Mouse (Mus musculus) urinary bladder, postnatal 14 days (tissue): ENCODE results near the gene Ap2a2.
"Not testable (repeated sequence)": the region's sequence is repeated elsewhere in the genome, so short reads cannot be mapped to it uniquely, and the experiment has no call there.

Experiments
- DNase-seq: peaks from one replicate; pipeline ENCODE4 v3.0.0; 2021; ENCODE audit warnings: low spot score

Ap2a2 gene

DNA sequence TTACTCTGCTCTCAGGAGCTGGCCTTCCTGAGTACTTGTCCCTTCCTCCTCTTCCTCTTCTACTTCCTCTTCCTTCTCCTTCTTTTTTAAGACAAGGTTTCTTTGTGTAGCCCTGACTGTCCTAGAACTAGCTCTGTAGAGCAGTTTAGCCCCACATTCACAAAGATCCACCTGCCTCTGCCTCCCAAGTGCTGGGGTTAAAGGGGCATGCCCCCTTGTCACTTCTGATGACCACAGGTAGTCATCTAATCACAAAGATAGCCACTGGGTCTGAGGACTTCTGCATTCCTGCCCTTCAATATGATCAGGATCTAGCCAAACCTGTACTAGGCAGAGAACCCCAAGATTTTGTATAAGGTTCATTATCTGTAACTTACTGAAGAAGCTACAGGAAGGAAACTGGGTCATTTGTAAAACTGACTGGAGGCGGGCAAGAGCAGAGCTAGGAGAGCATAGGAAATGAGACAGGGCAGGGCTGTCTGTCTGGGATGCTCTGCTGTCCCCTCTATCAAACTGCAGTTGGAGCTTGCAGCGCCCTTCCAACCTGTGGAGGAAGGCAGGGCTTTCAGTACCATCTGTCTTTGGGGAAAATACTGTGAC is 2.1 kb upstream of the Ap2a2 start:
- DNase-seq: no peak

GRCm38 (mm10) chr7:141560471-141560870 is 1.5 kb upstream of the Ap2a2 start:
- no peak for DNase-seq

- no peak for DNase-seq
Measured at GRCm38 (mm10) chr7:141562421-141562851, 463 bp downstream of the Ap2a2 start.

DNA sequence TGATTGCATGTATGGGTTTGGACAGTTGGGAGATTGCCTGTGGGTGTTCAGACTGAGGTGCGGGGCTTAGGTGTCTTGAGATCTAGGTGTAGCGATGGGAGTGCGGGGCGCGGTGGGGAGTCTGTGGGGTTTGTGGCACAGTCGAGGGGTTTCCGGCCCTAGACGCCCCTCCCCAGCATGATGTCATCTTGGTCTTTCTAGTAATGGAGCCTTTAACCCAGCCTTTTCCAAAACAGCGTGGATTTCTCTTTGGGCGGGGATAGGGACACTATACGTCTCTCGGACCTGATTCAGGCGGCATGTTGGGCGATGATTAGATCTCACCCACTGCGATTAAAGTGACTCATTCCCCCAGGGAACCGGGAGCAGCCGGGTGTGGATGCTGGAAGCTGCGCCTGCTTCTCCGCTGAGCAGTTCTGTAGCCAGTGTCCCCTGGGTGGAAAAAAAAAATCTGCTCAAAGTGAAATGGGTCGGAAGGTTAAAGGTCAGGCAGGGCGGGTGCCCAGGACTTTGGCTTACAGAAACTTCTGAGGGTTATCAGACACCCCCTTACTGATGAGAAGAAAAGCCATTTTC is 967 bp downstream of the Ap2a2 start:
- peak; percentile 73 for DNase-seq

DNA sequence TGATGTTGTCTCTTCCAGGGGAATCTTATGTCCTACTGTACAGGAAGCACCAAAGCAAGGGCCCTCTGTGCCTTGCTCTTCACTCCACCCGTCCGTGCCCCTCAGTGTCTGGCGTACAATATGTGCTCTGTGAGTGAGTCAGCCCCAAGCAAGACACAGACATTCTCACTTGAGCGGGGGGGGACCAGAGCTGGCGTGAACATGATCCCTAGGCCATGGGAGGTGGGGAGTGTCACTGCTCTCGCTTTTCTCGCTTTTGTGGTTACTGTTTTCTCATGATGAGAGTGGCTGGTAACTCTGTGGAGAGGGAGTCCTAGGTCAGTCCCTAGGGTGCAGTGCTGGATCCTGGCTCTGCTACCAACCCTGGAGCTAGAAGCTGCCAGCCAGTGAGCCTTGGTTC is 2.6 kb downstream of the Ap2a2 start:
- peak; percentile 15 for DNase-seq

GRCm38 (mm10) chr7:141566587-141566986 is 4.6 kb downstream of the Ap2a2 start:
- DNase-seq: no peak

GRCm38 (mm10) chr7:141569283-141569803 is 7.4 kb downstream of the Ap2a2 start:
- no peak for DNase-seq

GRCm38 (mm10) chr7:141569916-141570315 is 7.9 kb downstream of the Ap2a2 start:
- no peak for DNase-seq

GRCm38 (mm10) chr7:141570625-141571295 is 8.8 kb downstream of the Ap2a2 start:
- DNase-seq: no peak

GRCm38 (mm10) chr7:141574041-141574440 is 12.1 kb downstream of the Ap2a2 start:
- DNase-seq: no peak

- no peak for DNase-seq
Measured at GRCm38 (mm10) chr7:141575481-141575880, 13.5 kb downstream of the Ap2a2 start.

DNA sequence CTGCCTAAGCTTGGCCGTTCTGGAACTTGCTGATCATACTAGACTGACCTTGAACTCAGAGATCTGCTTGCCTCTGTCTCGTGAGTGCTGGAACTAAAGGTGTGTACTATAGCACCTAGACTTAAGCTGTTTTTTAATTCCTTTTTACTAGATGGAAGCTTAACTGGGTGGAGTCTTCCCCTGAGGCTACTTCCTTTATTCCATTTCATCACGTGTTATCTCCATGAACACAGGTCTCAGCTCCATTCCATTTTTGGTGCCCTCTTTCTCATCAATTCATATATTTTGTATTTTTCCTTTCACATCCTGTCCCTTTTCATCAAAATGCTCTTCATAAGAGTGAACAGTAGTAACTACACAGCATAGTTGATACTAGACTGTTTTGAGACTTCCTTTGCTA is 15.8 kb downstream of the Ap2a2 start:
- no peak for DNase-seq

DNA sequence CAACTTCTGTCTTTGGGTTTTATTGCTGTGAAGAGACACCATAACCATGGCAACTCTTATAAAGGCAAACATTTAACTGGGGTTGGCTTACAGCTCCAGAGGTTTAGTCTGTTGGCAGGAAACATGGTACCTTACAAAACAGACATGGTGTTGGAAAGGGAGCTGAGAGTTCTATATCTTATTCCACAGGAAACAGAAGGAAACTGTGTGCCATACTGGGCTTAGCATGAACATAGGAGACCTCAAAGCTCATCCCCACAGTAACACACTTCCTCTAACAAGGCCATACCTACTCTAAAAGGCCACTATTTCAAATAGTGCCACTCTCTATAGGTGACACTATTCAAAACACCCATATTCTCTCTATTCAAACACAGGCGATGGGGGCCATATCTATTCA is 16.5 kb downstream of the Ap2a2 start:
- no peak for DNase-seq

DNA sequence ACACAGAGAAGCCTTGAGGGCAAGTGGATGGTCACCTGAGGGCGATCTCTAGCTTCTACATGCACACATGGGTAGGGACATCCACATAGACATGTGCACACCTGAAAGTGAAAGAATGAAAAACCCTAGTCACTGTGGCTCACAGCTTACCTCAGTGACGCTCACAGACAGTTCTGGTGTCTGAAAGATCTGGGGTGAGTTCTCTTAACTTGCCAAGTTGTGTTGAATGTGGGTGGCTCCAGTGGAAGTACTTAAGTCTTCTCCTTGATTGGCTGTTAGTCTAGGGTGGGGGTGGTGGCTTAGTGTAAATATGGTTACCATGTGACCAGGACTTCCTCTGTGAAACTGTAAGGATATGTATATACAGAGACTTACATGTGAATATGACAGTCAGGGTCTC is 17.0 kb downstream of the Ap2a2 start:
- DNase-seq: no peak

- no peak for DNase-seq
Measured at GRCm38 (mm10) chr7:141581323-141581722, 19.4 kb downstream of the Ap2a2 start.

- no peak for DNase-seq
Measured at GRCm38 (mm10) chr7:141584048-141584841, 22.3 kb downstream of the Ap2a2 start.

DNA sequence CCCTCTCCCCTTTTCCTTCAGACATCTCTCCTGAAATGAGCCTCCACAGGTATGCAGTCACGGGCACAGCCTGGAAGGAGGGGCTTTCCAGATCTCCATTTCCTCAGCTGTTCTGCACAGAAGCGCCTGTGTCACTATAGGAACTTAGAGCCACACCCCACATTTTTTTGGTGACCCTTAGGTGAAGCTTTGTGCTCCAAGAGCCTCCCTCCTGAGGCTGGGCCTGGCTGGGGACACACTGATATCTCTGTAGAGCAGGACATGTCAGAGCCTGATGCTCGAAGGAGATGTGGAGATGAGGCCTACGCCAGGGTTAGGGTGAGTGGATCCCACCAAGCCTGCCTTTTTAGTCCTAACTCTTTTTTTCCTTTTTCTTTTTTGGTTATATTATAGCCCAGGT is 23.3 kb downstream of the Ap2a2 start:
- peak; percentile 30 for DNase-seq

- no peak for DNase-seq
Measured at GRCm38 (mm10) chr7:141585881-141586280, 23.9 kb downstream of the Ap2a2 start.

GRCm38 (mm10) chr7:141588890-141589289 is 26.9 kb downstream of the Ap2a2 start:
- peak; percentile 20 for DNase-seq

GRCm38 (mm10) chr7:141590249-141590648 is 28.3 kb downstream of the Ap2a2 start:
- not testable (repeated sequence) for DNase-seq

DNA sequence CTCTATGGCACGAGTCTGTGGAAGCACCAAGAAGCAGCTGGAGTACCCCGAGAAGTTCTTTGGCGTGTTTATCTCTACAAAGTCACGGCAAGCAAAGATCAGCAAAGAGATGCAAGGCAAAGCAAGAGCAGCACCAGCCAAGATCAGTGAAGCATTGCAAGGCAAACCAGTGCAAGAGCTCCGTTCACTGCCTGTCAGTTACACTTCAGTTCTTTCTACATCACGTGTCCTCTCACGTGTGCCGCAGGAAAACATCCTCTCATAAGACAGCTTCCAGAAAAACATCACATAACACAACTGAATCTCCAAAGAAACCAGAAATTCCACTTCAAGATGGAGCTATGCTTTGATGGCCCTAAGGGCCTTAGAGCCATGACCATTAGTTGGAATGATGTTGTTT is 29.0 kb downstream of the Ap2a2 start:
- DNase-seq: no peak

- DNase-seq: no peak
Measured at GRCm38 (mm10) chr7:141592096-141592495, 30.1 kb downstream of the Ap2a2 start.

DNA sequence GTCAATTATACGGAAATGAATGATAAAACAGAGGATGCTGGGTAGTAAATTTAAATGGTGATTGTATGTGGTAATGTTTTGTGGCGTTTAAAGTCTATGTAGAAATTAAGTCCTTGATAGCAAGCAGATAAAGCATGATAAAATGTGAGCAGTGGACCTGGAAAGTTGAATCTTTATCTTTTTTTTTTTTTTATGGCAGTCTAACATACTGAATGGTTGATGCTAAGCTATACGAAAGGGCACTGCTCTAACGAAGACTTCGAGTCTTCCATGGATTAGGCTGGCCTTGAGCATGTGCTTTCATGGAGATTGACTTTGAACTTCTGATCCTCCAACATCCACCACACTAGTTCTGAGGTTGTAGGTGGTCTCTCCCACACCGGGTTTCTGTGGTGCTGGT is 31.1 kb downstream of the Ap2a2 start:
- no peak for DNase-seq
